8 mouse cellular contexts compared by ENCODE assay signal in genomic region chr12:100201363-100201711, GRCm38 (mm10). TPM values are rescaled to one million over a fixed set of nuclear protein-coding genes. Genes with fewer than 3 reads are reported as not detected.
DNase-seq lines count a peak whose midpoint lies in the region; ATAC-seq and TF ChIP-seq lines count a peak whose summit lies in the region.

No protein-coding gene starts in this region.

- no peaks in the 10 kb centered on the region for H3K27me3 ChIP-seq in heart, embryonic 12.5 days (replicated peaks)
- no peaks in the 10 kb centered on the region for H3K27me3 ChIP-seq in E14TG2a.4 (ENCODE audit: insufficient read depth, low read length)
- no peaks in the 10 kb centered on the region for H3K27me3 ChIP-seq in forebrain, embryonic 16.5 days (replicated peaks; ENCODE audit: control insufficient read depth, insufficient read depth, low read length)
- no peaks in the 10 kb centered on the region for H3K27me3 ChIP-seq in liver, embryonic 16.5 days (ENCODE audit: control insufficient read depth, insufficient read depth, low read depth, low read length)

- no peak overlapping the region for H3K27ac ChIP-seq in heart, embryonic 12.5 days (ENCODE audit: poor library complexity, severe bottlenecking)
- H3K27ac ChIP-seq in forebrain, embryonic 16.5 days (ENCODE audit: low read length), result no peak overlapping the region
- peak overlapping the region; percentile 86 for H3K27ac ChIP-seq in liver, embryonic 16.5 days (ENCODE audit: low read length)

- H3K36me3 ChIP-seq in heart, embryonic 12.5 days, result peaks cover 40% of the 10 kb centered on the region
- H3K36me3 ChIP-seq in E14TG2a.4 (ENCODE audit: insufficient read depth, low read length), result peaks cover 43% of the 10 kb centered on the region
- H3K36me3 ChIP-seq in forebrain, embryonic 16.5 days (ENCODE audit: control insufficient read depth, insufficient read depth), result peaks cover 26% of the 10 kb centered on the region
- H3K36me3 ChIP-seq in liver, embryonic 16.5 days (ENCODE audit: control insufficient read depth, insufficient read depth), result peaks cover 29% of the 10 kb centered on the region

- peak overlapping the region; percentile 97 for H3K4me2 ChIP-seq in heart, embryonic 12.5 days
- H3K4me2 ChIP-seq in forebrain, embryonic 16.5 days (ENCODE audit: low read length), result peak overlapping the region; percentile 98
- peak overlapping the region; percentile 99 for H3K4me2 ChIP-seq in liver, embryonic 16.5 days (ENCODE audit: low read depth, low read length)

- no peak for TF ChIP-seq CTCF in E14TG2a.4 (conservative IDR thresholded peaks at IDR 0.05; ENCODE audit: low read length)

- peak overlapping the region; percentile 87 for H3K4me3 ChIP-seq in heart, embryonic 12.5 days
- peak overlapping the region; percentile 96 for H3K4me3 ChIP-seq in E14TG2a.4 (replicated peaks; ENCODE audit: low read length)
- peak overlapping the region; percentile 91 for H3K4me3 ChIP-seq in forebrain, embryonic 16.5 days (replicated peaks; ENCODE audit: low read length)
- H3K4me3 ChIP-seq in liver, embryonic 16.5 days (ENCODE audit: low read depth, low read length), result peak overlapping the region; percentile 88

- no peak for ATAC-seq in heart, embryonic 12.5 days (ENCODE audit: insufficient number of reproducible peaks, low FRiP score)
- ATAC-seq in forebrain, embryonic 16.5 days, result no peak
- no peak for ATAC-seq in liver, embryonic 16.5 days (ENCODE audit: low read depth)

- peaks cover 35% of the 10 kb centered on the region for H3K4me1 ChIP-seq in heart, embryonic 12.5 days (replicated peaks)
- H3K4me1 ChIP-seq in E14TG2a.4 (replicated peaks; ENCODE audit: low read depth, low read length), result peaks cover 53% of the 10 kb centered on the region
- peaks cover 29% of the 10 kb centered on the region for H3K4me1 ChIP-seq in forebrain, embryonic 16.5 days (replicated peaks; ENCODE audit: control insufficient read depth, insufficient read depth, low read length)
- H3K4me1 ChIP-seq in liver, embryonic 16.5 days (ENCODE audit: control insufficient read depth, low read depth, low read length), result peaks cover 14% of the 10 kb centered on the region

- no peaks in the 10 kb centered on the region for H3K9me3 ChIP-seq in heart, embryonic 12.5 days (replicated peaks)
- H3K9me3 ChIP-seq in E14TG2a.4 (ENCODE audit: low read length), result no peaks in the 10 kb centered on the region
- no peaks in the 10 kb centered on the region for H3K9me3 ChIP-seq in forebrain, embryonic 16.5 days (ENCODE audit: control insufficient read depth, low read length)
- H3K9me3 ChIP-seq in liver, embryonic 16.5 days (replicated peaks; ENCODE audit: control insufficient read depth, low read length), result no peaks in the 10 kb centered on the region

- peak overlapping the region; percentile 96; the same call in 1 of the 2 replicates for H3K9ac ChIP-seq in heart, embryonic 12.5 days
- H3K9ac ChIP-seq in forebrain, embryonic 16.5 days (replicated peaks; ENCODE audit: low read depth, low read length), result 0 out of 2 replicates have a peak overlapping the region, but pooled peaks have one; percentile 96
- peak overlapping the region; percentile 86 for H3K9ac ChIP-seq in liver, embryonic 16.5 days (ENCODE audit: low read depth, low read length)

- WGBS in heart, embryonic 12.5 days, result 39% methylated on average over 4 of the region's 4 CpGs
- 26% methylated on average over 4 of the region's 4 CpGs for WGBS in forebrain, embryonic 16.5 days
- 5% methylated on average over 4 of the region's 4 CpGs for WGBS in liver, embryonic 16.5 days (ENCODE audit: insufficient replicate concordance)

- no peak for DNase-seq in heart, adult 8-10 months (ENCODE audit: low spot score)
- DNase-seq in retina, postnatal 1 day, result no peak
- DNase-seq in spleen, postnatal 14 days (ENCODE audit: low spot score in 2 of 2), result no peak
- no peak for DNase-seq in gastrocnemius, postnatal 25 days

RNA-seq across cellular contexts. Expression of gene Calm1, which starts 2.1 kb away (rescaled TPM):
- 849 and 887 TPM in 2 replicates for polyA plus RNA-seq in heart, embryonic 12.5 days (2016; fragmentation: Nextera tagmentation; extraction: Ambion mirVana)
- total RNA-seq in heart, adult 8-10 months (2022), result 100 to 1,000 TPM; 183 to 222 (median 211) TPM
- 2,124 and 2,140 TPM in 2 replicates for polyA plus RNA-seq in forebrain, embryonic 16.5 days (2015; fragmentation: Nextera tagmentation; extraction: Ambion mirVana)
- polyA plus RNA-seq in liver, embryonic 16.5 days (2015; fragmentation: Nextera tagmentation; extraction: Ambion mirVana), result 413 and 426 TPM in 2 replicates
- 100 to 1,000 TPM; 351 to 515 TPM for total RNA-seq in gastrocnemius, postnatal 25 days (2021)

RNA-seq across cellular contexts. Expression of gene Nrde2, which starts 41.9 kb away (rescaled TPM):
- polyA plus RNA-seq in heart, embryonic 12.5 days (2016; fragmentation: Nextera tagmentation; extraction: Ambion mirVana), result 9.5 and 10.8 TPM in 2 replicates
- 10 to 100 TPM in 2 of 4 experiments, 1 to 10 TPM in 2; 8.1 to 14.2 (median 10.9) TPM for total RNA-seq in heart, adult 8-10 months (2022)
- 15.7 and 16.8 TPM in 2 replicates for polyA plus RNA-seq in forebrain, embryonic 16.5 days (2015; fragmentation: Nextera tagmentation; extraction: Ambion mirVana)
- 4.4 and 4.7 TPM in 2 replicates for polyA plus RNA-seq in liver, embryonic 16.5 days (2015; fragmentation: Nextera tagmentation; extraction: Ambion mirVana)
- total RNA-seq in gastrocnemius, postnatal 25 days (2021), result 1 to 10 TPM; 5.7 to 6.5 TPM
